Mouse (Mus musculus) adrenal gland, postnatal 4 days (tissue): ENCODE data around the gene Pycr2. TPM values are rescaled to one million over a fixed set of nuclear protein-coding genes. Genes with fewer than 3 reads are reported as not detected.
"Not testable (repeated sequence)": the region's sequence is repeated elsewhere in the genome, so short reads cannot be mapped to it uniquely, and the experiment has no call there.

Source experiments
- DNase-seq, 2 experiments: peaks; one replicate each; pipeline ENCODE4 v3.0.0; 2021 to 2022; ENCODE audit warnings: low spot score in 2 of 2, mixed read lengths in 2 of 2
- long read RNA-seq, 2 experiments: library from polyadenylated mRNA; stranded (forward); transcript quantifications; one replicate each; pipeline ENCODE4 v2.0.0; 2021
- total RNA-seq, 2 experiments: library from RNA; stranded (reverse); gene quantifications; 2 replicates each; pipeline ENCODE4 v1.2.3; 2021

The Pycr2 gene
- total RNA-seq, result 10 to 100 TPM; 43.6 to 43.7 TPM
- long read RNA-seq, experiment 1, transcript Pycr2-201 (7 exons, 1,580 nt), result major isoform, 117 of 141 reads
- long read RNA-seq, experiment 1, partial matches to known transcripts, result 9 of 141 reads
- long read RNA-seq, experiment 1, other reads (novel, unspliced or antisense), result 15 of 141 reads
- long read RNA-seq, experiment 2, transcript Pycr2-201 (7 exons, 1,580 nt), result major isoform, 154 of 179 reads
- long read RNA-seq, experiment 2, partial matches to known transcripts, result 8 of 179 reads
- long read RNA-seq, experiment 2, other reads (novel, unspliced or antisense), result 17 of 179 reads

DNA sequence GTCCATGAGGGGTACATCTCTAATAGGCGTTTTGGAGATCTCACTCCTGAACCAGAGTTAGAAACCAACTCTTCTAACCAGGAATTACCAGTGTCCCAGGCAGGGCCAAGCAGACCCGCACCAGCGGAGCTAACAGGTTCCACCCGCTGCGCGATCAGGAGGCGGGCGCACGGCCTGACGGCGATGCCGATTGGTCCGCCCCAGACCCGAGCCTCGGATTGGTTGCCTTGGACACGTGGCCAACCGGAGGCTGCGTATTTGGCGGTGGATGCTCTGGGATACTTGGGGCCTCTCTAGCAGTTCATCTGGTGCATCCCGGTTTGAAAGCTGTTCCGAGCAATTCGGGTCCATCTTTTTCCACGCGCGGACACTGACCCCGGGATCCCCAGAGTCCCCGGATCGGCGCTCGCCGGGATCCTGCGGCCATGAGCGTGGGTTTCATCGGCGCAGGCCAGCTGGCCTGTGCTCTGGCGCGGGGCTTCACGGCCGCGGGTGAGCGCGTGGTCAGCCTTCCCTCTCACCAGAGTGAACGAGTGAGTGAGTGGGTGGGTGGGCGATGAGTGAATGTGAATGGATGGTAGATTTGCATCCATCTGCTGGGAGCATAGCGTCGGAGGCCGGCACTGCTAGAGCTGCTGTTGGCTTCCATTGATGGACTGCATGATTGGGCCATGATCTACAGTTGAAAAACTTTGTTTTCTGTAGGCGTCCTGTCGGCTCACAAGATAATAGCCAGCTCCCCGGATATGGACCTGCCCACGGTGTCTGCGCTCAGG lies at the start of gene Pycr2:
TSS of gene Pycr2 (plus strand) at position 255 of the 776 bp plus-strand sequence.
- DNase-seq, result peak; percentile 84 to 87

DNA sequence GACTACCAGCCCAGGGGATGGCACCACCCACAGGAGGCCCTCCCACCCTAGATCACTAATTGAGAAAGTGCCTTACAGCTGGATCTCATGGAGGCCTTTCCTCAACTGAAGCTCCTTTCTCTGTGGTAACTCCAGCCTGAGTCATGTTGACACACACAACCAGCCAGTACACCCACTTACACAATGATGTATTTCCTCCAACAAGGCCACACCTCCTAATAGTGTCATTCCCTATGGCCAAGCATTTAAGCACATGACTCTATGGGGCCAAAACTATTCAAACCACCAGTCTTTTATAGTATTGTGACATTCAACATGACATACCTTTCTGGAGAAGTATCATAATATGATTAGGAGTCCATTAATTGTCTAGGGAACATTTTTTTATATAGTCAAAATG lies 45.3 kb upstream of the Pycr2 start:
- no peak for DNase-seq

DNA sequence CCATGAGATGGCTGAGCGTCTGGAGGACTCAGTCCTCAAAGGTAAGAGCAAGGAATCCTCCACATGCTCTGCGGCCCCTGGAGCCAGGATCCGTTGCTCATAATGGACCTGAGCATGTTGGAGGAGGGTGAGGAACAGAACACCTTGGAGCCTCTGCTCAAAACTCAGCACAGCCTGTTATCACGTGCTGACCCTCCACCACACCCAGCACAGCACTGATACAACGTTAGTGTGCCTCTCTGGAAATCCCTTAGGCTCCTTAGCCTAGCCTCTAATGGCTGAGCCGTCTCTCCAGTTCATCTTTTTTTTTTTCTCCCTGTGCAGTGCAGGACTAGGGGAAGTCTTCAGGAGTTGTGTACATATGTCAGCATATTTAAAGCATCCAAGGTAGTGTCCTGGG lies 44.1 kb upstream of the Pycr2 start:
- no peak for DNase-seq

DNA sequence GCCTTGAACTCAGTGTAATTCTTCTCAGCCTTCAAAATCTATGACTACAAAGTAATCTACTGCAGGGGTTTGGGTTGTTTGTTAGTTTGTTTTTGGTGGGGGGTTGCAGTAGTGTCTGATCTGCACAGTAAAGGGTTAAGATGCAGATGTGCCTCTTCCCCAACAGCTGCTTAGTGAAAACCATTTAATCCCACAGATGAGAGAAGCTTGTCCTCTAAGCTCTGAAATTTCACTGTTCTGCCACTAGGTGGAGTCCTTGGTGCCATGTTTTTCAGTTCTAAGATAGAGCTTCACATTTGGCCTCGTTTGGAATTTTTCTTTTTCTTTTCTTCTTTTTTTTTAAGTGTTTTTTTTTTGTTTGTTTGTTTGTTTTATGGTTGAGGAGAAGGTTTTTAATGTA lies 40.5 kb upstream of the Pycr2 start:
- no peak for DNase-seq

DNA sequence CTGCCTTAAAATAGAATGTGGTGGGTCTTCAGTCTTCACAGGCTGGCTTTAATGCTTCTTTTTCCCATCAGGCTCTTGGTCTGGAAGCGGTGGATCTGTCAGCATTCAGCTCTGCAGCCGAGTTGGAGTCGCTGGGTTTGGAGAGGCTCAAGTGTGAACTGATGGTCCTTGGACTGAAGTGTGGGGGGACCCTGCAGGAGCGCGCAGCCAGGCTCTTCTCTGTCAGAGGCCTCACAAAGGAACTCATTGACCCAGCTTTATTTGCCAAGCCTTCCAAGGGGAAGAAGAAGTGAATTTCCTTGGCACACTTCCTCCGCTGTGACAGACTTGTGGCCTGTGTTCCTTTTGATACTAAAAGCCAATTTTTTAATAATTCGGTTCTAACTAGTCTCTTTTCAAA lies 38.1 kb upstream of the Pycr2 start:
- no peak for DNase-seq

DNA sequence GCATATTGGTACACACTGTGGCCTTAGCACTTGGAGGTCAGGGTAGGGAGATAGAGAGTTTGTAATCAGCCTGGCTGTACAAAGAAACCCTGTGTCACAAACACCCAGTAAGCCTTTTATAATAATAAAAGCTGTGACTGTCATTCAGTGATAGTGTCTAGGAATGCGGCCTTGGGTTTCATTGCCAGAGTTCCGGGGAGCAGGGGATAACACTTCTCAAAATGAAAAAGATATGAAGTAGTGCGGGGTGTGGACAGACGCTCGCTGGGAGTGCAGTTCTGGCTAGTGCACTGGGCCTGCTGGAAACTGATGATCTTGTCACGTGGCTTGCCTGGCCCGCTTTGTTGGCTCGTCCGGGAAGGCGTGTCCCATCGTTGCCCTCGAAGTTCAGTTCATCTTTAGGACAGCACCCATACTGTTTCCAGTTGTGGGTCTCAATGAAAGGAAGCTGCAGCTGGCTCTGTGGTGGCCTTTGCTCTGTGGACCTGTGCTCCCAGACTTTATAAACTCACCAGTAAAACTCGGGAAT lies 33.9 kb upstream of the Pycr2 start:
- DNase-seq, result no peak

DNA sequence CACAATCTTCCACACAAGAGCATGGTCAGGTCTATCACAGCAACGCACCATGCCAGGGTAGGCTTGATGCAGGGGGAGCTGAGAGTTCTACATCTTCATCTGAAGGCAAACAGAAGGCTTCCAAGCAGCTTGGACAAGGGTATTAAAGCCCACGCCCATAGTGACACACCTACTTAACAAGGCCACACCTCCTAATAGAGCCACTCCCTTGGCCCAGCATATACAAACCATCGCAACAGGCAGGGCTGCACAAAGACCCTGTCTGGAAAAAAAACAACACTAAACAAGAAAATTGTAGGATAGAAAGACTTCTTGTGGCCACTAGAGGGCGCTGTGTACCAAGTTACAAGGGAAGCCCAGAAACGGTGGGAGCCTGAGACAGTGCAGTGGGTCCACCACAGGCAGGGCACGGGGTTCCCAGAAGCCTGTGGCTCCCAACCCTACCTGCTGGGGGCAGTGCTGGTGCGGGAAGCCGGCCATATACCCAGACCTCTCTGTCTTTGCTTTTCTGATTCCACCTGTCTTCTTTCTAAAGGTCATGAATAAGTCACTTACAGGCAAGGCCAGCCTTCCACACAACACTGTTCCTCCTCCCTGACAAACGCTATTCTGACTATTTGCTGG lies 30.1 kb upstream of the Pycr2 start:
- no peak for DNase-seq

DNA sequence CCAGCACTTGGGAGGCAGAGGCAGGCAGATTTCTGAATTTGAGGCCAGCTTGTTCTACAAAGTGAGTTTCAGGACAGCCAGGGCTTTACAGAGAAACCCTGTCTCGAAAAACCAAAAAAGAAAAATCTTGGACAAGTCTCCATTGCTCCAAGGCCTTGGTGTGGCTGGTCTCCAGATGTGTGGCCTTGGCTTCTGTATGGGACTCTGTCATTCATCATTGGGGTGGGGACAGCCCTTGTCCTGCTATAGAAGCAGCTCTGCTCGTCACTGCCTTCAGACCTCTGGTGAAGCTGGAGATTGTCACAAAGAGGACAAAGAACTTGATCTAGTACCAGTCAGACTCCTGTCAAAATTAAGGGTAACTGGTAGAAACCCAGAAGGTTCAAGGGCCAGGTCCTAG lies 29.5 kb upstream of the Pycr2 start:
- no peak for DNase-seq

DNA sequence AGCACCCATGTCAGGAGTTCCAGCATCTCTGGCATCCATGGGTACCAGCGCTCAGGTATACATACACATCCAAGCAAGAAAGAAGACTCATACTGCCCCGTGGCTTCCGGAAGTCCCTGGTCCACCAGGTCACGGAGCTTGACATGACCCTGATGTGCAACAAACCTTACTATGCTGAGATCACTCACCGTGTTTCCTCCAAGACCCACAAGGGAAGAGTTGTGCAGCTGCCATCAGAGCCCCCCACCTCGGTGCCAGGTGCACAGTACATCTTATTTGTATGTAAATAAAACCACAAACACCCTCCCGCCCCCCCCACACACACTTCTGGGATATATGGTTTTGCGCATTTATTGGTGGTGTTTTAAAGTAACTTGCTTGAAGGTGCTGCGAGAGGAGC lies 29.0 kb upstream of the Pycr2 start:
- no peak for DNase-seq

DNA sequence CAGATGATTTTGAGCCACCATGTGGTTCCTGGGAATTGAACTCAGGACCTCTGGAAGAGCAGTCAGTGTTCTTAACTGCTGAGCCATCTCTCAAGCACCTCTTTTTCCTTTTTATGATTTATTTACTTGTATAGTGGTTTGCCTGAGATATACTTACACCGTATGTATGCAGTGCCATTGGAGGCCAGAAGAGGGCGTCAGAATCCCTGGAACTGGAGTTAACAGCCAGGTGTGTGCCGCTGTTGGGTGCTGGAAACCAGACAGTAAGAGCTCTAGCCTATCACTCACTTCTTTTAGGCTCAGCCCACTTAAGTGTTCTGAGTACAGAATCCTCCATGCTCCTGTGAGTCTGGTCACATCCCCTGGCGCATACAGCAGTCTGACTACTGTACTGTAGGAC lies 26.6 kb upstream of the Pycr2 start:
- DNase-seq, result no peak

DNA sequence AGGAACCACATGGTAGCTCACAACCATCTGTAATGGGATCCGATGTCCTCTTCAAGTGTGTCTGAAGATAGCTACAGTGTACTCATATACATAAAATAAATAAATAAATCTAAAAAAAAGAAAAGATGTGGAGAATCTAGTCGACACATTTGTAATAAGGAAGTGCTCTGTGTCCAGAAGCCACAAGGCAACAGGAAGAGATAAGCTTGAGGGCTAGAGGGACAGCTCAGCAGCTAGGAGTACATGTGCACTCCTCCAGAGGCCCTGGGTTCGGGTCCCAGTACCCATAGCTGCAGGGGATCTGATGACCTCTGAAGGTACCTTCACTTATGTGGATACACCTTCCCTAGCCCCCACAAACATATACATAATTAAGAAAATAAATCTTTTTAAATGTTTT lies 22.3 kb upstream of the Pycr2 start:
- no peak for DNase-seq

DNA sequence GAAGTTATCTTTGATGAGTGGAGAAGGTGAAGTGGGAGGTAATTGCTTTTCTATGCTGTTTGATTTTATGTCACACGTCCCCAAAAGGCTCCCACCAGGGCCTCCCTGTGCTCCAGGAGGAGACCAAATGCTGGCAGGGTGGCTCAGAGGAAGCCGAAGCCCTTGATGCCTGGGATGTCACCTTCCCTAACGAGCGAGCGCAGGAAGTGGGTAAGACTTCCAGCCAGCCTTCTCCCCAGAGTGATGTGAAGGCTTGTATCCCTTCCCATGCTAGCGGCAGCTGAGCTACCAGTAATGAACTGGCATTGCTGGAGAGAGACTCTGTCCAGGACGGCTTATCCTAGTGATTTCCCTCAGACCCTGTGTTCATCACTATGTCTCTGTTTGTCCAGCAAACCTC lies 20.4 kb upstream of the Pycr2 start:
- no peak for DNase-seq

DNA sequence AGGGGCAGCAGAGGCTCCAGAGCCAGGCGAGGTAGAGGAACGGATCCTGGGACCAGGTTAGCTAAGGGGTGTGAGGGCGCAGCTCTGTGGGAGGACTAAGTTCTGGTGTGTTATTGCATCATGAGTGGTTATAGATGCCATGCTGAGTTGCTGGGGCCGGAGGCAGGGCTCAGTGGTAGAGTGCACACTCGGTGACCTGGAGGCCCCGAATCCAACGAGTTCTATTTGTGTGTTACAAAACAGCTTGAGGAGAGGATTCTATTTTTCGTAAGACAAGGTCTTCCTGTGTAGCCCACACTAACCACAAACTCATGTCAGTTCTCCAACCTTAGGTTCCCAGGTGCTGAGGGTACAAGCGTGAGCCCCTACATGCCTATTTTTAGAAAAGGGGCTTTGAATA lies 19.6 kb upstream of the Pycr2 start:
- no peak for DNase-seq

DNA sequence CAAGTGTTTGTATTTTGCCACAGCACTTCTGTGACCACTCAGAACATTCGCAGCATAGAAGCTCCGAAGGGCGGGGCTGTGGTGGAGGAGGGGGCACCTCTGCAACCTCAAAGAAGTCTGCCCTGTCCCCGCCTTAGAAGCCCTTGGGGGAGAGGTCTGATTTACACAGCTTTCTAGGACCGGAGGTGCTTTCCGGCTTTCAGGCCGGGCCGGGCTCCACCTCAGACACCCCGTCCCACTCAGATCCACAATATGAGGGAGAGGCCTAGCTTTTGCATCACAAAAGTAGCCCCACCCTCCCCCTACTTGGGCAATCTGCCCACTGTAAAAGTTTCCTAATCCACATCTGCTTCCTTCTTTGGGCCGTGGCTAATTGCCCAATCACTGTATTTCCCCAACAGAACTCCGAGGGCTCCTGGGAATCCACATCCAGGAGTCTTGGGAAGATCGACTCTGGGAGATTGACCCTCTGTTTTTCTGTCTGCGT lies 15.5 kb upstream of the Pycr2 start:
- peak; percentile 46 to 69 for DNase-seq

DNA sequence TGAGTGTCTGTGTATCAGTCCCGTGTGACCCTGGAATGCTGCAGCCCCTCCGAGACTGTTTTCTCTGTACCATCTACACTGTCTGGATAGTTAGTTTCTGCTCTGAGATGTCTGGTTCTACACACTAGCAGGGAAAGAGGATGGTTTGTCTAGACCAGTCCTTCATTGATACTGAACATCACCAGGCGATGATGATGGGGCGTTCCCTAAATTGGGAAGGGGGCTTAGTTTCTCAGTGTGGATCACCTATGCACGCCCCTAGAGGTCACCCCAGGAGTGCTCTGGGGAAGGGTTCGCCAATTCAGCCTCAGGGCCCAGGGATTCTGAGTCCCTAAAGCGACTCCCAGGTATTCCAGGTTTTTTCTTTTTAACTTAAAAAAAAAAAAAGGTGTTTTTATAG lies 14.9 kb upstream of the Pycr2 start:
- no peak for DNase-seq

DNA sequence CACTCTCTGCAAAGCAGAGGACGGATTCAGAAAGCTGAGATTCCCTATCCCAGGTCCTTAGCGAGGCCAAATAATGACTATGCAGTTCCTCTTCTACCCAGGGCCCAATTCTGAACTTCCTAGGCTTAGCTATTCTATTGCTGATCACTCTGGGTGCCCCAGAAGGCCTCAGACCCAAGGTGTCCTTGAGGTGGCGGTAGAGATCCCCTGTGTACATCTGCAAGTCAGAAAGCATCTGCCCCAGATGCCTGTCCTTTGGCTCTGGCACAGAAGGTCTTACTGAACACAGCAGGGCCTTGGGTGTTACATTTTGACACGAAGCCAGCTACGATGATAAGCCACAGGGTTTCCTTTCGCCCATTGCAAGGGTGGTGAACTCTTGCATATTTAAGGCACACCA lies 14.3 kb upstream of the Pycr2 start:
- peak in 1 of 2 experiments; percentile 35 for DNase-seq

DNA sequence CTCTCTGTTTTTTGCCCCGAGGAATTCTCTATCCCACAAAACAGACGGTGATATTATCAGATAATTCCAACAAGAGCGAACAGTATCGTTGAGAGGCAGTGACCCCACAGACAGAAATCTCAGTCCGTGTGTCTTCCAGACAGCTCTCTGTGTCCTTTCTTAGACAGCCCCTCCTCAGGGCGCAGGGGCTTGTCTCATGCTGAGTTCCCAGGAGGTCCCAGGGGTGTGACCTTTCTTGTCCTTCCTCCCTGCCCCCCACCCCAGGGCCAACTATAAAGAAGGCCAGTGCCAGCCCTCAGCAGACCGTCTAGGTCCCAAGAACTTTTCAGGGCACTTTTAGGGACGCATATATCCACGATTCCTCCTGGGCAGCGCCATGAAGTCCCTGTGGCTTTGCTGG lies 11.3 kb upstream of the Pycr2 start, which contains the start of gene Lefty2:
TSS of gene Lefty2 (plus strand) at position 301 of the 400 bp plus-strand sequence.
- DNase-seq, result no peak

DNA sequence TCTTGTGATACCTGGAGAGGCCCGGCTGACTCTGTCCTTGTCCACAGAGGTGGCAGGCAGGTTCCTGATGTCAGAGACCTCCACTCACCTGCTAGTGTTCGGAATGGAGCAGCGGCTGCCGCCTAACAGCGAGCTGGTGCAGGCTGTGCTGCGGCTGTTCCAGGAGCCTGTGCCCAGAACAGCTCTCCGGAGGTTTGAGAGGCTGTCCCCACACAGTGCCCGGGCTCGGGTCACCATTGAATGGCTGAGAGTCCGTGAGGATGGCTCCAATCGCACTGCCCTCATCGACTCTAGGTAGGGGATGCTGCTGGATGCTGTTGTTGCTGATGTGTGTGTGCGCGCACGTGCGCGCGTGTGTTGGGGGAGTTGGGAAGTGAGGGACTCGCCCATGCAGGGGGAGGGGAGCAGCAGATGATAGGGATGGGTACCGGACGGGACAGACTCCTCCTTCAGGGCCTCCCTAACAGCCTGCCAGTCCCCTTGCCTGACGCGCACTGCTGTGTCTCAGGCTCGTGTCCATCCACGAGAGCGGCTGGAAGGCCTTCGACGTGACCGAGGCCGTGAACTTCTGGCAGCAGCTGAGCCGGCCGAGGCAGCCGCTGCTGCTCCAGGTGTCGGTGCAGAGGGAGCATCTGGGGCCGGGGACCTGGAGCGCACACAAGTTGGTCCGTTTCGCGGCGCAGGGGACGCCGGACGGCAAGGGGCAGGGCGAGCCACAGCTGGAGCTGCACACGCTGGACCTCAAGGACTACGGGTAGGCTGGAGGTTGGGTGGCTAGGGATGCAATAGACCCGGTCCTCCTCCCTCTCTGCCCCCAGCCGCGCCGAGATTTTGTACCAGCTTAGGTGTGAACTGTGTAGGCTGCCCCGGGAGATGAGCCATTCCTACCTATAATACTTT lies 9.8 kb upstream of the Pycr2 start:
- DNase-seq, result not testable (repeated sequence)

DNA sequence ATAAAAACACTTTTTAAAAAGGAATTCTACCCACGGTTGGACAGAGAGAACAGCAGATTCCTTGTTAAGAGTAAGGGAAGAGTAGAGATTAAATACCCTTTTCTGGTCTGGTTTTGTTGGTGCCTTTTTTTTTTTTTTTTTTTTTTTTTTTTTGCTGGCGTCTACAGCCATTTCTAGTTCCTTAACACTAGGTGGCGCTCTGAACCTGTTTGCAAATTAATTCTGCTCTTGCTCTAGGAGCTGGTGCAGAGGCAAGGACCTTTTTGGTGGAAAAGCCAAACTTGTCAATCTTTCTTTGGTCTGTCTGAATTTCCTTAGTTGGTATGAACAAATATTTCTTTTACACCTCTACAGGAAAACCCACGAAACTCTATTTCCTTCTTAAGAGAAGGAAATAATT lies 3.0 kb upstream of the Pycr2 start:
- no peak for DNase-seq

DNA sequence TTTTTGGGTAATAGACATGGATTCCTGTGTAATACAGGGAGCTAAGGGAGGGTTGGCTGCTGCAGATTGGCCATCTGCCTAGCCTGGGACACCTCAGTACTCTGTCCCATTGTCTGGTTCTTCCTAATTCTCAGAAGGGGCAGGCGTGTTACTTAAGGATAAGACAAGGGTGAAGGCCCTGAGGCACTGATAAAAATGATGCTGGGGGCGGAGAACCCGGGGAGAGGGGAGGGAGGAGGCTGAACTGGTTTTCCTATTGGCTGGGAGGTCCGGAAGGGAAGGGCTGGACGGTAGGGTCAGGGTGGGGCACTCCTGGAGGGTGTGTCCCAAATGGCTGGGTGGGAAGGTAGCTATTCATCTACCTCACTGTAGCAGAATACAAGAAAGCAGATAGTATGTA lies 1.2 kb upstream of the Pycr2 start:
- no peak for DNase-seq

DNA sequence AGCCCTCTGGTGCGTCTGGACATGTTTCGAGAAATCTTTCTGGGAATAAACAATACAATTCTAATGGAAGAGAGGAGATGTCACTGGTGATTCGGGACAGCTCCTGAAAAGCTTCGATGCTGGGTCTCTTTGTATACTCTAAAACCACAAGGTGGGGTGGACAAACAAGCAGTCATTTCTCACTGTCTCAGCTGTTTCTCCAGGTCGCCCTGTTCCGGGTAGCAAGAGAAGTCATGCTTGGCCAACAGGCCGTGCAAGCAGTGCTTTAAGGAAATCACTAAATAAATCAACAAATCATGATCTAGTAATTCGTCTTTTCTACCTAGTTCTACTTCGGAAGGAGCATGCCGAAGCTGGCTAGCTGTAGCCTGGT lies 441 bp upstream of the Pycr2 start:
- DNase-seq, result no peak
